Comparison of ENCODE assay signal across 29 mouse cellular contexts in genomic region chr15:86996196-86996595, GRCm38 (mm10).
A peak's percentile ranks its signal among the peaks of the same experiment; 100 is the strongest.
DNase-seq lines count a peak whose midpoint lies in the region; ATAC-seq and TF ChIP-seq lines count a peak whose summit lies in the region.
"Had no signal": no experiment of that assay in that cellular context is flagged by ENCODE, and none has a peak within 500 bp of the region (broad histone marks: within the 10 kb centered on the region; RNA-seq: fewer than 3 reads in every experiment).

No protein-coding gene starts in this region.

- ATAC-seq in hindbrain, postnatal 0 days = no peak
- no peak for ATAC-seq in hindbrain, embryonic 13.5 days (ENCODE audit: low FRiP score)
- ATAC-seq in midbrain, postnatal 0 days (ENCODE audit: low FRiP score) = no peak
- ATAC-seq in midbrain, embryonic 13.5 days = no peak
- ATAC-seq: forebrain, embryonic 15.5 days; intestine, embryonic 15.5 days; Patski had no signal

- H3K9me3 ChIP-seq in hindbrain, postnatal 0 days (ENCODE audit: low read length) = 0 out of 2 replicates have a peak, but pooled peaks cover 2% of the 10 kb centered on the region
- no peaks in the 10 kb centered on the region for H3K9me3 ChIP-seq in hindbrain, embryonic 13.5 days
- no peaks in the 10 kb centered on the region for H3K9me3 ChIP-seq in midbrain, postnatal 0 days (ENCODE audit: low read length)
- 0 out of 2 replicates have a peak, but pooled peaks cover 2% of the 10 kb centered on the region for H3K9me3 ChIP-seq in midbrain, embryonic 13.5 days
- H3K9me3 ChIP-seq: forebrain, embryonic 15.5 days; heart, embryonic 15.5 days; intestine, embryonic 15.5 days had no signal

- 71% methylated on average over 6 of the region's 6 CpGs for WGBS in hindbrain, postnatal 0 days
- WGBS in hindbrain, embryonic 13.5 days = 81% methylated on average over 6 of the region's 6 CpGs
- WGBS in midbrain, postnatal 0 days = 82% methylated on average over 6 of the region's 6 CpGs
- WGBS in midbrain, embryonic 13.5 days = 85% methylated on average over 6 of the region's 6 CpGs

- peak; percentile 30 to 46 for DNase-seq in cerebellum, postnatal 14 days
- DNase-seq in cerebellum, adult 11 months = no peak
- peak; percentile 49 for DNase-seq in hindbrain, postnatal 0 days (ENCODE audit: low spot score)
- DNase-seq in midbrain, postnatal 0 days (ENCODE audit: low spot score) = peak; percentile 50
- DNase-seq: adrenal gland, postnatal 10 days; adrenal gland, postnatal 36 days; B cell, adult 2 months; cerebellum, adult 11-12 months; cerebellum, adult 8-10 months; cerebellum, postnatal 36 days; embryo, embryonic 11 days; gastrocnemius, postnatal 25 days; heart, adult 18-20 months; heart, postnatal 10 days; heart, postnatal 36 days; kidney, adult 11 months had no signal

- H3K4me3 ChIP-seq in hindbrain, postnatal 0 days (ENCODE audit: low read length) = no peak overlapping the region
- no peak overlapping the region for H3K4me3 ChIP-seq in hindbrain, embryonic 13.5 days
- no peak overlapping the region for H3K4me3 ChIP-seq in midbrain, postnatal 0 days (ENCODE audit: low read depth, low read length)
- H3K4me3 ChIP-seq in midbrain, embryonic 13.5 days (replicated peaks) = no peak overlapping the region
- H3K4me3 ChIP-seq: embryonic facial prominence, embryonic 10.5 days; embryonic facial prominence, embryonic 13.5 days; erythroblast, embryonic 14.5 days; forebrain, embryonic 12.5 days; forebrain, embryonic 15.5 days; heart, embryonic 12.5 days; heart, embryonic 15.5 days; intestine, embryonic 15.5 days had no signal

- no peaks in the 10 kb centered on the region for H3K4me1 ChIP-seq in hindbrain, postnatal 0 days (ENCODE audit: insufficient read depth, low read length)
- peaks cover 12% of the 10 kb centered on the region; the same call in 1 of the 2 replicates for H3K4me1 ChIP-seq in hindbrain, embryonic 13.5 days (replicated peaks)
- H3K4me1 ChIP-seq in midbrain, postnatal 0 days (ENCODE audit: insufficient read depth, low read length) = no peaks in the 10 kb centered on the region; the same call in 1 of the 2 replicates
- H3K4me1 ChIP-seq in midbrain, embryonic 13.5 days (replicated peaks) = peaks cover 8% of the 10 kb centered on the region
- H3K4me1 ChIP-seq: embryonic facial prominence, embryonic 10.5 days; embryonic facial prominence, embryonic 13.5 days; forebrain, embryonic 15.5 days; heart, embryonic 12.5 days; heart, embryonic 15.5 days; intestine, embryonic 15.5 days had no signal

- TF ChIP-seq CTCF in hindbrain, postnatal 0 days (IDR thresholded peaks at IDR 0.05; ENCODE audit: low read depth) = no peak
- TF ChIP-seq CTCF in midbrain, postnatal 0 days (IDR thresholded peaks at IDR 0.05) = no peak

- no peaks in the 10 kb centered on the region for H3K27me3 ChIP-seq in hindbrain, postnatal 0 days (ENCODE audit: insufficient read depth, low read length)
- no peaks in the 10 kb centered on the region for H3K27me3 ChIP-seq in hindbrain, embryonic 13.5 days
- no peaks in the 10 kb centered on the region for H3K27me3 ChIP-seq in midbrain, postnatal 0 days (ENCODE audit: insufficient read depth, low read length)
- no peaks in the 10 kb centered on the region for H3K27me3 ChIP-seq in midbrain, embryonic 13.5 days
- H3K27me3 ChIP-seq: CH12.LX; embryonic facial prominence, embryonic 13.5 days; forebrain, embryonic 12.5 days; forebrain, embryonic 15.5 days; heart, embryonic 12.5 days; heart, embryonic 15.5 days; intestine, embryonic 15.5 days; Patski had no signal

- H3K27ac ChIP-seq in hindbrain, postnatal 0 days = no peak overlapping the region
- H3K27ac ChIP-seq in hindbrain, embryonic 13.5 days = no peak overlapping the region
- no peak overlapping the region for H3K27ac ChIP-seq in midbrain, postnatal 0 days (ENCODE audit: low read depth, low read length)
- no peak overlapping the region for H3K27ac ChIP-seq in midbrain, embryonic 13.5 days
- H3K27ac ChIP-seq: embryonic facial prominence, embryonic 10.5 days; embryonic facial prominence, embryonic 13.5 days; forebrain, embryonic 12.5 days; forebrain, embryonic 15.5 days; heart, embryonic 15.5 days; intestine, embryonic 15.5 days had no signal

- no peaks in the 10 kb centered on the region for H3K36me3 ChIP-seq in hindbrain, postnatal 0 days (ENCODE audit: insufficient read depth, low read length)
- H3K36me3 ChIP-seq in hindbrain, embryonic 13.5 days = no peaks in the 10 kb centered on the region
- no peaks in the 10 kb centered on the region for H3K36me3 ChIP-seq in midbrain, postnatal 0 days (ENCODE audit: insufficient read depth, low read length)
- no peaks in the 10 kb centered on the region for H3K36me3 ChIP-seq in midbrain, embryonic 13.5 days
- H3K36me3 ChIP-seq: embryonic facial prominence, embryonic 10.5 days; embryonic facial prominence, embryonic 13.5 days; forebrain, embryonic 12.5 days; forebrain, embryonic 15.5 days; G1E; heart, embryonic 12.5 days; heart, embryonic 15.5 days; intestine, embryonic 15.5 days had no signal

- no peak overlapping the region for H3K9ac ChIP-seq in hindbrain, postnatal 0 days (replicated peaks; ENCODE audit: low read length)
- no peak overlapping the region for H3K9ac ChIP-seq in hindbrain, embryonic 13.5 days
- H3K9ac ChIP-seq in midbrain, postnatal 0 days (replicated peaks; ENCODE audit: low read length, poor library complexity, severe bottlenecking) = no peak overlapping the region
- H3K9ac ChIP-seq in midbrain, embryonic 13.5 days (replicated peaks) = no peak overlapping the region
- H3K9ac ChIP-seq: embryonic facial prominence, embryonic 13.5 days; forebrain, embryonic 12.5 days; forebrain, embryonic 15.5 days; heart, embryonic 12.5 days; heart, embryonic 15.5 days; intestine, embryonic 15.5 days had no signal

- no peak overlapping the region for H3K4me2 ChIP-seq in hindbrain, postnatal 0 days (ENCODE audit: low read depth, low read length)
- no peak overlapping the region for H3K4me2 ChIP-seq in hindbrain, embryonic 13.5 days
- H3K4me2 ChIP-seq in midbrain, postnatal 0 days (ENCODE audit: low read depth, low read length, poor library complexity, severe bottlenecking) = no peak overlapping the region
- H3K4me2 ChIP-seq in midbrain, embryonic 13.5 days (replicated peaks) = no peak overlapping the region
- H3K4me2 ChIP-seq: embryonic facial prominence, embryonic 13.5 days; forebrain, embryonic 12.5 days; forebrain, embryonic 15.5 days; heart, embryonic 12.5 days; heart, embryonic 15.5 days; intestine, embryonic 15.5 days had no signal
